Mouse (Mus musculus) heart, embryonic 12.5 days (tissue): ENCODE measurements around the gene Alg9. TPM values are rescaled to one million over a fixed set of nuclear protein-coding genes. Genes with fewer than 3 reads are reported as not detected.

Experiments used
- ATAC-seq: fragments of 200-750 bp; cut with Nextera tagmentation; 2 replicates; pipeline ENCODE4 v1.8.0; 2017; ENCODE audit warnings: moderate TSS enrichment, moderate library complexity; ENCODE audit not compliant: insufficient number of reproducible peaks, low FRiP score
- H3K27ac ChIP-seq: fragments of 300-500 bp; sonication (generic); 2 replicates; pipeline ENCODE4 v1.5.1; 2016; ENCODE audit warnings: mild to moderate bottlenecking, moderate library complexity; ENCODE audit not compliant: poor library complexity, severe bottlenecking
- H3K27me3 ChIP-seq: fragments of 300-500 bp; sonication (generic); replicated peaks from 2 replicates; pipeline ENCODE4 v1.6.1; 2016; ENCODE audit warnings: mild to moderate bottlenecking, moderate library complexity
- H3K36me3 ChIP-seq: fragments of 300-500 bp; sonication (generic); 2 replicates; pipeline ENCODE4 v1.6.1; 2016; ENCODE audit warnings: mild to moderate bottlenecking, moderate library complexity
- H3K4me1 ChIP-seq: fragments of 300-500 bp; sonication (generic); replicated peaks from 2 replicates; pipeline ENCODE4 v1.6.1; 2016; ENCODE audit warnings: mild to moderate bottlenecking
- H3K4me2 ChIP-seq: fragments of 300-500 bp; sonication (generic); 2 replicates; pipeline ENCODE4 v1.6.1; 2016; ENCODE audit warnings: mild to moderate bottlenecking, moderate library complexity
- H3K4me3 ChIP-seq: fragments of 300-500 bp; sonication (generic); 2 replicates; pipeline ENCODE4 v1.5.1; 2016; ENCODE audit warnings: mild to moderate bottlenecking
- H3K9ac ChIP-seq: fragments of 300-500 bp; sonication (generic); 2 replicates; pipeline ENCODE4 v1.6.1; 2016; ENCODE audit warnings: mild to moderate bottlenecking, moderate library complexity
- H3K9me3 ChIP-seq: fragments of 300-500 bp; sonication (generic); replicated peaks from 2 replicates; pipeline ENCODE4 v1.6.1; 2016; ENCODE audit warnings: mild to moderate bottlenecking, moderate library complexity
- WGBS: fragments of 180-500 bp; shearing (Covaris S2); methylation state at CpG from one replicate; pipeline ENCODE4 v1.1.7; 2016; 5-methylcytosine and 5-hydroxymethylcytosine counted together
- polyA plus RNA-seq: library from polyadenylated mRNA; unstranded; fragments of >200 nt; fragmentation: Nextera tagmentation; extraction: Ambion mirVana; gene quantifications from 2 replicates; pipeline ENCODE4 v1.2.1, GENCODE M21; 2016

The Alg9 gene
- polyA plus RNA-seq, 1 experiment from 2014 or later: 38.6 TPM

DNA sequence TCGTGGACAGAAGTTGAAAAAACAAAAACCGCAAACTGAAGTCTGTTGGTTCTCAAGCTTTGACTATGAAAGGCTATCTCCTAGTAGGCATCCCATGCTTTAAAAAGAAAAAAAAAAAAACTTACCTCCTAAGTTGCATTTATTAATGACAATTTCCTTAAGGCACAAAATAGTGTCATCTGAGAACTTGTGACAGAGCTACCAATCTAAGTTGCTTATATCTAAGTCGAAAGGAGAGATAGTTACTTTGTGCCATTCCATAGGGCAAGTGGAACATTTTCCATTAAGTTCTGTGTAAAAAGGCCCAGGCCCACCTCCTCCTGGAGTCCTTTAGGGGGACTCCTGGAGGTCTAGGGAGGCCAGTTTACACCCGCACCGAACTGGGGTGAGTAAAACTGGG lies 81.0 kb downstream of the Alg9 start:
- H3K27ac ChIP-seq: peak overlapping the region; percentile 61
- no peaks in the 10 kb centered on the region for H3K9me3 ChIP-seq
- peaks cover 33% of the 10 kb centered on the region for H3K4me1 ChIP-seq
- 61% methylated on average over 5 of the region's 5 CpGs for WGBS
- no peak for ATAC-seq
- no peak overlapping the region; the same call in 1 of the 2 replicates for H3K9ac ChIP-seq
- H3K27me3 ChIP-seq: no peaks in the 10 kb centered on the region
- H3K36me3 ChIP-seq: peaks cover 20% of the 10 kb centered on the region
- H3K4me2 ChIP-seq: peak overlapping the region; percentile 84
- H3K4me3 ChIP-seq: peak overlapping the region; percentile 72; the same call in 1 of the 2 replicates

DNA sequence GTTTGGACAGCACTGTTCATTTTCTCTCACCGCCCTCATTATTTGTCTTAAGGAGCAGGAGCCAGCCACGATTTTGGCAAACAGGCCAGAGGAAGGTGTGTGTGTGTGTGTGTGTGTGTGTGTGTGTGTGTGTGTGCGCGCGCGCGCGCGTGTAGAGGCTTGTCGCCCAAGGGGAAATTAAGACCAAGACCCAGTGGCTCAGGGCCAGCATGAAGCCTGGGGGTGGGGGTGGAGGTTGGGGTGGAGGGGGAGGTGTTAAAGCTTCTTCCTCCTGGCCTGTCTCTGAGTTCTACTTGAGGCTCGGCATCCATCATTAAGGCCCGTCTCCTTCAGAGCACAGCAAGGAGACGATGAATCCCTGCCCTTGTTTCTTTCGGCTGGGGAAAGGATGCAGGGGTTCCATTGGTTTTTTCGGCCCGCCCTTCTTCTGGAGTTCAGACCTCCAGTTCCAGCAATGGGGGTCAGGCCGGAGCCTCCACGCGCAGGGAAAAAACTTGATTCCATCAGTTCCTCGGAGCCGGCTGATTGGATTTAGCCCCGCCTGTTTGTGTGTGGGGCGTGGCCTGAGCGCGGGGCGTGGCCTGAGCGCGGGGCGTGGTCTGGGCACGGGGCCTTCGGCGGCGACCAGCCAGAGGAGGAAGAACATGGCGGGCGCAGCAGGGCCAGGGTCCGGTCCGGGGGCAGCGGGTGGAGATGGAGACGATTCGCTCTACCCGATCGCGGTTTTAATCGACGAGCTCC lies 81.7 kb downstream of the Alg9 start:
- peaks cover 28% of the 10 kb centered on the region for H3K4me1 ChIP-seq
- peak overlapping the region; percentile 84 for H3K4me2 ChIP-seq
- ATAC-seq: peak; percentile 92
- H3K27me3 ChIP-seq: no peaks in the 10 kb centered on the region
- peak overlapping the region; percentile 72 for H3K4me3 ChIP-seq
- H3K9ac ChIP-seq: peak overlapping the region; percentile 86
- WGBS: 2% methylated on average over 45 of the region's 45 CpGs
- peaks cover 27% of the 10 kb centered on the region for H3K36me3 ChIP-seq
- peak overlapping the region; percentile 61 for H3K27ac ChIP-seq
- no peaks in the 10 kb centered on the region for H3K9me3 ChIP-seq

DNA sequence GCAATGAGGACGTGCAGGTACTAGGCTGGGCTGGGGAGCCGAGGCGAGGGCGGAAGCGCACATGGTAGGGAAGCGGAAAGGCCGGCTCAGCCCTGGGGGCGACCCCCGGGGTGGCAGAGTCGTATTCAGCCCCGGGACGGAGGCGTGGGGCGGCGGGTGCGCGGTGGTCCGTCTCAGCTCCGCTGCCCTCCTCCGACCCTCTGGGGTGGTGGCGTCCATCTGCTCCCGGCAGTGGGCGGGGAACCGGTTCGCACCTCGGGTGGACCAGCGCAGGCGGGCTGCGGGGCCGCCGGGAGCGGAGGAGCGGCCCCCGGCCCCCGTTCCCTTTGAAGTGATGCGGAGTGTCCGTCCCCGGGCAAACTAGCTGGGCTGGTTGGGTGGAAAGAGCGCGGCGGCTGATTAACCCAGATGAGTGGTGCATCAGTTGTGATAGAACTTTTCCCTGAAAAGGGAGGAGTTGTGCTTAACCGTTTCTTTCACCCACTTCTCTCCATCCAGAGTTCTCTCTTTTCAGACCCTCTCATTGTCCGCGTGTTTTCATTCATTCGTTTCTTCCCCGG lies 82.3 kb downstream of the Alg9 start:
- Histone ChIP-seq H3K27me3 (no peaks in the 10 kb centered on the region), H3K4me2 (peak overlapping the region; percentile 84), H3K9ac (peak overlapping the region; percentile 86), H3K27ac (peak overlapping the region; percentile 61), H3K4me1 (peaks cover 28% of the 10 kb centered on the region), H3K4me3 (peak overlapping the region; percentile 72), H3K36me3 (peaks cover 34% of the 10 kb centered on the region), H3K9me3 (no peaks in the 10 kb centered on the region)
- peak; percentile 72 for ATAC-seq
- WGBS: 1% methylated on average over 40 of the region's 46 CpGs

DNA sequence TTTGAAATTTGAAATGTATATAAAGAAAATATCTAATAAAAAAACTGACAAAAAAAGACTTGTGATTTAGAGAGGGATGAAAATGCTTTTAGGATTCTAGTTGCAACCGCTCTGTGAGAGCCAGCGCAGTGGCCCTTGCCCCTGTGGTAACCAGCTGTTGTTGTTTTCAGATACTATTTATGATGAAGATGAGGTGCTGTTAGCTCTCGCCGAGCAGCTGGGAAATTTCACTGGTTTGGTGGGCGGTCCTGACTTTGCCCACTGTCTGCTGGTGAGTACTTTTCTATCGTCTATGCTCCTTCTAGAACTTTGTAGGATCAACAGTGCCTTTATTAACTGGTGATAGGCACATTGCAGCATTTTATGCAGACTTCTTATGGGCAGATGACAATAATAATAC lies 83.9 kb downstream of the Alg9 start:
- Histone ChIP-seq H3K9ac (no peak overlapping the region), H3K36me3 (peaks cover 48% of the 10 kb centered on the region), H3K4me2 (no peak overlapping the region), H3K9me3 (no peaks in the 10 kb centered on the region), H3K4me1 (peaks cover 21% of the 10 kb centered on the region), H3K27ac (no peak overlapping the region), H3K4me3 (no peak overlapping the region), H3K27me3 (no peaks in the 10 kb centered on the region)
- no peak for ATAC-seq
- WGBS: 90% methylated on average over 6 of the region's 6 CpGs

DNA sequence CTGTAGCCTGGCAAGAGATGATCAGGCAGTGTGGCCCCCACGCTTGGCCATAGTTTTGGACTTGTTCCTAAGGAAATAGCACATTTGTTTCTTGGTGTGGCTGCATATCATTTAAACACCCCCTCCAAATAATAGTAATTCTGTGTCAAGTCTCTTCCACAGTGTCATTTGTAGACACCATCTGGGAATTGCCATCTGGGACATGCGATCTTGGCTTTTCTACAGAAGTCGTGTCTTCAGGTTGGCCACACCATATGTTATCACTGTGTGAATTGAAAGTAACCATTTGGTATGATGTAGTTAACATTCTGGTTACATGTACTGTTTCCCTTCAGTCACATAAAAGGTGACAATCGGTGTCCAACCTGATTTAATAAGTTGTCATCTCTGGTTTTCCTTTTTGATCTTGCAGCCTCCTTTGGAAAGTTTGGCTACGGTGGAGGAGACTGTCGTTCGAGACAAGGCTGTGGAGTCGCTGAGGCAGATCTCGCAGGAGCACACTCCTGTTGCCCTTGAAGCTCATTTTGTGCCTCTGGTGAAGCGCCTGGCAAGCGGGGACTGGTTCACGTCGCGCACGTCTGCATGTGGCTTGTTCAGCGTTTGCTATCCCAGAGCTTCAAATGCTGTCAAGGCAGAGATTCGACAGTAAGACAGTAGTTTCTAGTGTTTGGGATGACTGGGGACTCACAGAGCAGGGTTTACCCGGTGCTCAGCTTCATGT lies 86.5 kb downstream of the Alg9 start:
- Histone ChIP-seq H3K4me1 (peaks cover 24% of the 10 kb centered on the region), H3K36me3 (peaks cover 59% of the 10 kb centered on the region), H3K4me3 (no peak overlapping the region), H3K9ac (no peak overlapping the region), H3K27ac (no peak overlapping the region), H3K9me3 (no peaks in the 10 kb centered on the region), H3K27me3 (no peaks in the 10 kb centered on the region), H3K4me2 (no peak overlapping the region)
- no peak for ATAC-seq
- 89% methylated on average over 18 of the region's 18 CpGs for WGBS

DNA sequence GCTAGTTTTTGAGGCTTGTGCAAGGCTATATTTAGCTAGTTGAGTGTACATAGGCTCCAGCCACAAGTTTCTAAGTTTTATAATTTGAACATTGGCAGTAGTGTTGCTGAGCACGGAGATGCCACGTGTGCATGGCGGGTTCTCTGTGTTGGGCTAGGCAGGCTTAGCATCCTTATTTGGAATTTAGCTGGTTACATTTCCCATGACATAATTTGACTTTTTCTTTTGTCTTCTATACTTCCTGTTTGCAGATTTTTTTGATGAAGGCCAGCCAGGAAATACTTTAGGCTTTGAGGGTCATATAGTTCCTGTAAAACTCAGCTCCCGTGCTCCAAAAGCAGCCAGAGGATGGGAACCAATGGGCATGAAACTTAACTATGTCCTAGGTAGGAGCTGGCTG lies 89.0 kb downstream of the Alg9 start:
- 88% methylated on average over 4 of the region's 4 CpGs for WGBS
- H3K9ac ChIP-seq: no peak overlapping the region
- H3K27ac ChIP-seq: peak overlapping the region; percentile 63
- ATAC-seq: no peak
- no peak overlapping the region for H3K4me2 ChIP-seq
- H3K4me1 ChIP-seq: peaks cover 18% of the 10 kb centered on the region
- no peaks in the 10 kb centered on the region for H3K27me3 ChIP-seq
- H3K4me3 ChIP-seq: no peak overlapping the region
- peaks cover 83% of the 10 kb centered on the region for H3K36me3 ChIP-seq
- no peaks in the 10 kb centered on the region for H3K9me3 ChIP-seq

DNA sequence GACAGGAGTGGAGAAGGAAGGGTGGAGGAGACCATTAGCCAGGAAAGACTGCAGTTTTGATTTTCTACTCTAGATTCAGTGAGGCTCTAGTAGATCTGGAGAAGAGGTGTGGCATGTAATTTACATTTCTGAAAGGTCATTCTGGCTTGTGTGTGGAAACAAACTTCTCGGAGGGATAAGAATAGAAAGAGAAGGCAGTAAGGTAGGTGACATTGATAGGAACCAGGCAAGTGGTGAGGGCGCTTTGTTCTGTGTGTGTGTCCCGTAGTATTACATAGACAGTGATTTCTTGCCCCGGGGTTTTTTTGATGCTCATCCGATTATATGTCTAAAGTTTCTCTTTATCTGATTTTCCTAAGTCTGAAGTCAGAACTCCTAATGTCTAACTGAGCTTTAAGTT lies 90.1 kb downstream of the Alg9 start:
- Histone ChIP-seq H3K4me1 (peaks cover 18% of the 10 kb centered on the region), H3K9me3 (no peaks in the 10 kb centered on the region), H3K27ac (peak overlapping the region; percentile 87), H3K36me3 (peaks cover 81% of the 10 kb centered on the region), H3K27me3 (no peaks in the 10 kb centered on the region), H3K4me2 (peak overlapping the region; percentile 49), H3K9ac (no peak overlapping the region), H3K4me3 (no peak overlapping the region)
- ATAC-seq: peak; percentile 57; the same call in 1 of the 2 replicates
- WGBS: 41% methylated on average over 5 of the region's 5 CpGs

DNA sequence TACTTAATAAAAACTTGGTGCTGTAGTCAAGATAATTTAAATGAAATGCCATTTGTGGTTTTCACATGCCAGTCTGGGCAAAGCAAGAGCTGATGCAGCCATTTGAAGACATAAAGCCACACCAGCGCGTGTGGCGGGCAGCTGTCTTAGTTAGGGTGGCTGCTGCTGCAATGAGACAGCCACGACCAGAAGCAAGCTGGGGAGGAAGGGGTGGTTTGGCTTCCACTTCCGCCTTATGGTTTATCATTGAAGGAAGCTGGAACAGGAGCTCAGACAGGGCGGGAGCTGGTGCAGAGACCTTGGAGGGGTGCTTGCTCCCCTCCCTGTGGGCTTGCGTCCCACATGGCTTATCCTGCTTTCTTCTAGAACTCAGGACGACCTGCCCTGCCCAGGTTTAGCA lies 91.0 kb downstream of the Alg9 start:
- H3K36me3 ChIP-seq: peaks cover 81% of the 10 kb centered on the region
- ATAC-seq: no peak
- 69% methylated on average over 8 of the region's 8 CpGs for WGBS

DNA sequence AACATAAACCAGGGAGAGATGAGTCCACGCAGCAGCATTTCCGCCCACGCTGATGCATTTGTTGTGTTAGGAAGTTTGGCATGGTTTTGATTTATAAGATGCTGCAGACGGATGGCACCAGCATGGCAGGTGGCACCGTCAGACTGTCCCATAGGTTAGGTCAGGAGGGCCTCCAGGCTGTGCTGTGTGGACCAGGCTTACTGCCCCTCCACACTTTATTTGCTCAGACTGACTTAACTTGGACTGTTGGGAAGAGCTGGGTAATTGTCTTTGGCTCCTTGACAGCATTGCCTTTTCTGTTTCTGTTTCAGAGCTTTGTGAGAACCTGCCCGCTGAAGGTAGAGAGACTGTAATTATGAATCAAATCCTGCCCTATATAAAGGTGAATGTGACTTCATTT lies 92.2 kb downstream of the Alg9 start:
- no peak overlapping the region for H3K4me3 ChIP-seq
- WGBS: 94% methylated on average over 6 of the region's 6 CpGs
- no peaks in the 10 kb centered on the region for H3K27me3 ChIP-seq
- no peak overlapping the region for H3K9ac ChIP-seq
- H3K9me3 ChIP-seq: no peaks in the 10 kb centered on the region
- no peak overlapping the region for H3K27ac ChIP-seq
- no peak for ATAC-seq
- no peak overlapping the region for H3K4me2 ChIP-seq
- peaks cover 74% of the 10 kb centered on the region for H3K36me3 ChIP-seq
- H3K4me1 ChIP-seq: peaks cover 18% of the 10 kb centered on the region

More for the DNA sequence above, 91.0 kb downstream of the Alg9 start:
- H3K4me3 ChIP-seq: no peak overlapping the region
- H3K4me1 ChIP-seq: peaks cover 18% of the 10 kb centered on the region
- H3K9me3 ChIP-seq: no peaks in the 10 kb centered on the region
- H3K9ac ChIP-seq: no peak overlapping the region
- no peaks in the 10 kb centered on the region for H3K27me3 ChIP-seq
- H3K4me2 ChIP-seq: no peak overlapping the region
- 0 out of 2 replicates have a peak overlapping the region, but pooled peaks have one; percentile 87 for H3K27ac ChIP-seq

DNA sequence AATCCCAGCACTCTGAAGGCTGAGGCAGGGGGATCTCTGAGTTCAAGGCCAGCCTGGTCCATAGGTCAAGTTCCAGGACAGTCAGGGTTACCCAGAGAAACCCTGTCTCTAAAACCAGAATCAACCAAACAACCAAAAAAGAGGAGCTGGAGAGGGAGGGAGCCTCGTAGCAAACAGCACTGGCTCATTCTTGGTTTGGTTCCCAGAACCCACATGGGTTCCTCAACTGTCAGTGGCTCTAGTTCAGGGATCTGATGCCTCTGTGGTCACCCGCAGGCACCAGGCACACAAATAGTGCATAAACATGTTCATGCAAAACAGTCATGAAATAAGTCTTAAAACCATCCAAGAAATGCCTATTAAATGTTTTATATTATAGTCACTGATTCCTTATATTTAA lies 93.4 kb downstream of the Alg9 start:
- no peaks in the 10 kb centered on the region for H3K9me3 ChIP-seq
- ATAC-seq: no peak
- H3K36me3 ChIP-seq: peaks cover 74% of the 10 kb centered on the region
- peaks cover 18% of the 10 kb centered on the region for H3K4me1 ChIP-seq
- 83% methylated on average over 2 of the region's 2 CpGs for WGBS
- H3K4me3 ChIP-seq: no peak overlapping the region
- no peaks in the 10 kb centered on the region for H3K27me3 ChIP-seq
- no peak overlapping the region for H3K27ac ChIP-seq
- H3K9ac ChIP-seq: no peak overlapping the region
- no peak overlapping the region for H3K4me2 ChIP-seq

DNA sequence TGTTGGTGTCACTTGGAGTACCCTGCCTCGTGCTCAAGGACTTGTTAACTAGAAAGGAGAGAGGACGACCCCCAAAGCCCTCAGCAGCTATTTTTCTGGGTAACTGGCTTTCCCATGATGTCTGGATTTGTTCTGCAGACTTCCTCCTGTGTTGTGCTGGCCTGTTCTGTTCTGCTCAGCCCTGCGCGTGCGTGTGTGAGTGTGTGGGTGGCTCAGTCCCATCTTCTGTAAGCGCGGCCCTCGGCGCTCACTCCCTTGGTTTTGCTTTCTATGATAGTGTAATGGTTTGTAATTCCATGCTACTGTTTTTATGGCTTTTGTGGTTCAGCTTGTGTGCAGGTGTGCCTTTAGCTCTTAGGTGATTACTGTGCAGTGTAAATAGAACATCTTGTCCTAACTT lies 98.4 kb downstream of the Alg9 start:
- H3K9me3 ChIP-seq: no peaks in the 10 kb centered on the region
- peaks cover 84% of the 10 kb centered on the region for H3K36me3 ChIP-seq
- H3K4me1 ChIP-seq: no peaks in the 10 kb centered on the region; the same call in 1 of the 2 replicates
- no peak overlapping the region for H3K4me2 ChIP-seq
- no peak overlapping the region for H3K27ac ChIP-seq
- WGBS: 87% methylated on average over 9 of the region's 9 CpGs
- no peaks in the 10 kb centered on the region for H3K27me3 ChIP-seq
- H3K9ac ChIP-seq: no peak overlapping the region
- no peak for ATAC-seq
- no peak overlapping the region for H3K4me3 ChIP-seq
